Comparison of ENCODE assay signal across 17 mouse cellular contexts in the genomic region with DNA sequence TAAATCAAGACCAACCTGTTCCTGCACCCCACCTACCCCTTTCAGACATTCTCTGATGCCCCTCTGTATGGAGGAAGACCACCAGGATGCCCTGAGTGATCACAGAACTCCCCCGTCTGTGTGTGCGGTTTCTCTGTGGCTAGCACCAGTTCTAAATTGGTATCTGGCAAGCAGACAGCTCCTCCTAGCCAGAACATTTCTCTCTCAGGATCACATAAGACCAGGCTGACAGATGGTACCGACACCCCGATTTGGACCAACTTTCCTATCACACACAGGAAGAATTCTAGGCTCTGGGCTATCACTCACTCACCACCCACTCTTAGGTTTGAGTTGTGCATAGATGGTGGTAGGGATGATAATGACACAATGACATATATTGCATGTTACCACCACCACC.
DNase-seq lines count a peak whose midpoint lies in the region; ATAC-seq lines count a peak whose summit lies in the region.
"Had no signal": no experiment of that assay in that cellular context is flagged by ENCODE, and none has a peak within 500 bp of the region (broad histone marks: within the 10 kb centered on the region; RNA-seq: fewer than 3 reads in every experiment).

No protein-coding gene starts in this region.

- peak; percentile 87 for ATAC-seq in frontal cortex, adult (ENCODE audit: low TSS enrichment)
- ATAC-seq in megakaryocyte-erythroid progenitor cell, adult 5-6 weeks (replicated peaks; ENCODE audit: low FRiP score, low TSS enrichment, poor library complexity, severe bottlenecking) = no peak
- ATAC-seq in heart, embryonic 12.5 days (ENCODE audit: insufficient number of reproducible peaks, low FRiP score) = no peak
- ATAC-seq: liver, postnatal 0 days had no signal

- no peak overlapping the region for H3K4me3 ChIP-seq in heart, embryonic 12.5 days
- H3K4me3 ChIP-seq: embryonic facial prominence, embryonic 13.5 days; heart, embryonic 15.5 days; hindbrain, embryonic 12.5 days; kidney, embryonic 15.5 days; limb, embryonic 15.5 days; neural tube, embryonic 13.5 days had no signal

- no peaks in the 10 kb centered on the region for H3K4me1 ChIP-seq in heart, embryonic 12.5 days (replicated peaks)
- H3K4me1 ChIP-seq: heart, embryonic 15.5 days; limb, embryonic 15.5 days had no signal

- no peak overlapping the region for H3K9ac ChIP-seq in heart, embryonic 12.5 days
- H3K9ac ChIP-seq: embryonic facial prominence, embryonic 13.5 days; heart, embryonic 15.5 days; hindbrain, embryonic 12.5 days; kidney, embryonic 15.5 days; limb, embryonic 15.5 days; liver, postnatal 0 days; neural tube, embryonic 13.5 days had no signal

- no peaks in the 10 kb centered on the region for H3K27me3 ChIP-seq in heart, embryonic 12.5 days (replicated peaks)
- H3K27me3 ChIP-seq: embryonic facial prominence, embryonic 13.5 days; heart, embryonic 15.5 days; hindbrain, embryonic 12.5 days; kidney, embryonic 15.5 days; limb, embryonic 15.5 days; neural tube, embryonic 13.5 days had no signal

- no peak for DNase-seq in frontal cortex, postnatal 25 days (ENCODE audit: low spot score in 2 of 2)
- DNase-seq in cerebellum, adult 11 months = peak; percentile 36
- peak; percentile 55 to 76 for DNase-seq in cerebellum, postnatal 14 days
- DNase-seq in left cerebral cortex, postnatal 25 days (ENCODE audit: low spot score in 2 of 2) = peak; percentile 62 to 91
- DNase-seq in urinary bladder, adult 2 months (ENCODE audit: low spot score) = no peak
- DNase-seq: adrenal gland, adult 8-10 months; layer of hippocampus, postnatal 36 days; liver, postnatal 0 days had no signal

- H3K4me2 ChIP-seq in heart, embryonic 12.5 days = no peak overlapping the region
- H3K4me2 ChIP-seq: embryonic facial prominence, embryonic 13.5 days; heart, embryonic 15.5 days; hindbrain, embryonic 12.5 days; kidney, embryonic 15.5 days; limb, embryonic 15.5 days; neural tube, embryonic 13.5 days had no signal

- intact Hi-C loops in left cerebral cortex, postnatal 25 days (cut with DNase I) = no loop called here

- no peak overlapping the region for H3K27ac ChIP-seq in heart, embryonic 12.5 days (ENCODE audit: poor library complexity, severe bottlenecking)
- H3K27ac ChIP-seq: embryonic facial prominence, embryonic 13.5 days; heart, embryonic 15.5 days; hindbrain, embryonic 12.5 days; kidney, embryonic 15.5 days; limb, embryonic 15.5 days; neural tube, embryonic 13.5 days had no signal

- no peaks in the 10 kb centered on the region for H3K9me3 ChIP-seq in heart, embryonic 12.5 days (replicated peaks)
- H3K9me3 ChIP-seq: embryonic facial prominence, embryonic 13.5 days; heart, embryonic 15.5 days; hindbrain, embryonic 12.5 days; kidney, embryonic 15.5 days; limb, embryonic 15.5 days; neural tube, embryonic 13.5 days had no signal

- 82% methylated on average over 4 of the region's 4 CpGs for WGBS in heart, embryonic 12.5 days

- no peaks in the 10 kb centered on the region for H3K36me3 ChIP-seq in heart, embryonic 12.5 days
- H3K36me3 ChIP-seq: embryonic facial prominence, embryonic 13.5 days; heart, embryonic 15.5 days; hindbrain, embryonic 12.5 days; kidney, embryonic 15.5 days; limb, embryonic 15.5 days; neural tube, embryonic 13.5 days had no signal

Comparison
In these comparisons a context has a peak if more than half of its experiments do, and no peak if none do; other contexts are left out.
1. DNase-seq: peak in cerebellum, adult 11 months (single experiment), cerebellum, postnatal 14 days (2 of 2) and left cerebral cortex, postnatal 25 days (2 of 2); none in frontal cortex, postnatal 25 days (0 of 2) and urinary bladder, adult 2 months (single experiment).